Mouse (Mus musculus): ENCODE measurements around the gene Gngt1. TPM values are rescaled to one million over a fixed set of nuclear protein-coding genes. Genes with fewer than 3 reads are reported as not detected.

Gngt1 gene
- polyA plus RNA-seq, 1 experiment from 2014 or later = not detected

GRCm38 (mm10) chr6:4003445-4003844, 9.9 kb downstream of the Gngt1 start:
- H3K4me3 ChIP-seq (ENCODE audit: low read length) = peak overlapping the region; percentile 62
- WGBS = 13% methylated on average over 4 of the region's 4 CpGs
- H3K9me3 ChIP-seq (ENCODE audit: control insufficient read depth, low read length) = no peaks in the 10 kb centered on the region
- H3K36me3 ChIP-seq (ENCODE audit: control insufficient read depth, insufficient read depth, low read length) = peaks cover under 1% of the 10 kb centered on the region; the same call in 1 of the 2 replicates
- H3K27me3 ChIP-seq (ENCODE audit: control insufficient read depth, insufficient read depth, low read depth, low read length) = no peaks in the 10 kb centered on the region
- peak overlapping the region; percentile 97 for H3K27ac ChIP-seq (ENCODE audit: low read length)
- peak overlapping the region; percentile 6; the same call in 1 of the 2 replicates for H3K9ac ChIP-seq (ENCODE audit: low read length)
- peaks cover 7% of the 10 kb centered on the region for H3K4me1 ChIP-seq (replicated peaks; ENCODE audit: control insufficient read depth, insufficient read depth, low read length)
- H3K4me2 ChIP-seq (ENCODE audit: low read depth, low read length) = peak overlapping the region; percentile 64
- ATAC-seq (ENCODE audit: low read depth) = peak; percentile 48

GRCm38 (mm10) chr6:4003890-4004306, 10.3 kb downstream of the Gngt1 start, which contains the start of gene Gng11:
Gng11 (plus strand) TSS chr6:4003904.
- H3K9me3 ChIP-seq (ENCODE audit: control insufficient read depth, low read length) = no peaks in the 10 kb centered on the region
- H3K27me3 ChIP-seq (ENCODE audit: control insufficient read depth, insufficient read depth, low read depth, low read length) = no peaks in the 10 kb centered on the region
- H3K36me3 ChIP-seq (ENCODE audit: control insufficient read depth, insufficient read depth, low read length) = peaks cover 3% of the 10 kb centered on the region; the same call in 1 of the 2 replicates
- peak within 1 kb of the TSS; percentile 80 for H3K9ac ChIP-seq (ENCODE audit: low read length)
- WGBS = 1% methylated on average over 19 of the region's 19 CpGs
- peak; percentile 89 for ATAC-seq (ENCODE audit: low read depth)
- peak within 1 kb of the TSS; percentile 62 for H3K4me3 ChIP-seq (ENCODE audit: low read length)
- peak within 1 kb of the TSS; percentile 97 for H3K27ac ChIP-seq (ENCODE audit: low read length)
- peak within 1 kb of the TSS; percentile 64 for H3K4me2 ChIP-seq (ENCODE audit: low read depth, low read length)
- peaks cover 10% of the 10 kb centered on the region for H3K4me1 ChIP-seq (replicated peaks; ENCODE audit: control insufficient read depth, insufficient read depth, low read length)

DNA sequence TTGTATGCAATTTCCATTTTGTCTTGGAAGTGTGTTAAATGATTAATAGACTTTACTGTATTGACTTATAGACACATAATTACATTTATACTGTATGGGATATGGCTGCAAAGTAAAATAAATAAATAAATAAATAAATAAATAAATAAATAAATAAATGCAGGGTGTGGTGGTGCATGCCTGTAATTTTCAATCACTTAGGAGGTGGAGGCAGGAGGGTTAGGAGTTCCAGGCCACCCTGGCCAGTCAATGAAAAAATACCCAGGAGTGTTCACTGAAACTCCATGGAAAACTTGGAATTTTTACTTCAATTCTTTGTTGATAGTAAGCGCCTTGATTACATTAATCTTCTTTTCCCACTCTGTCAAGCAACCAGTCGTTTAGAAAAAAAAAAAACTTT, 11.2 kb downstream of the Gngt1 start:
- peak overlapping the region; percentile 64 for H3K4me2 ChIP-seq (ENCODE audit: low read depth, low read length)
- no peaks in the 10 kb centered on the region for H3K27me3 ChIP-seq (ENCODE audit: control insufficient read depth, insufficient read depth, low read depth, low read length)
- H3K4me3 ChIP-seq (ENCODE audit: low read length) = peak overlapping the region; percentile 62
- H3K9me3 ChIP-seq (ENCODE audit: control insufficient read depth, low read length) = no peaks in the 10 kb centered on the region
- no peak overlapping the region; the same call in 1 of the 2 replicates for H3K27ac ChIP-seq (ENCODE audit: low read length)
- peak overlapping the region; percentile 63; the same call in 1 of the 2 replicates for H3K9ac ChIP-seq (ENCODE audit: low read length)
- no peak for ATAC-seq (ENCODE audit: low read depth)
- peaks cover 10% of the 10 kb centered on the region for H3K4me1 ChIP-seq (replicated peaks; ENCODE audit: control insufficient read depth, insufficient read depth, low read length)
- H3K36me3 ChIP-seq (ENCODE audit: control insufficient read depth, insufficient read depth, low read length) = peaks cover 3% of the 10 kb centered on the region; the same call in 1 of the 2 replicates
- WGBS = 30% methylated on average over 2 of the region's 2 CpGs

DNA sequence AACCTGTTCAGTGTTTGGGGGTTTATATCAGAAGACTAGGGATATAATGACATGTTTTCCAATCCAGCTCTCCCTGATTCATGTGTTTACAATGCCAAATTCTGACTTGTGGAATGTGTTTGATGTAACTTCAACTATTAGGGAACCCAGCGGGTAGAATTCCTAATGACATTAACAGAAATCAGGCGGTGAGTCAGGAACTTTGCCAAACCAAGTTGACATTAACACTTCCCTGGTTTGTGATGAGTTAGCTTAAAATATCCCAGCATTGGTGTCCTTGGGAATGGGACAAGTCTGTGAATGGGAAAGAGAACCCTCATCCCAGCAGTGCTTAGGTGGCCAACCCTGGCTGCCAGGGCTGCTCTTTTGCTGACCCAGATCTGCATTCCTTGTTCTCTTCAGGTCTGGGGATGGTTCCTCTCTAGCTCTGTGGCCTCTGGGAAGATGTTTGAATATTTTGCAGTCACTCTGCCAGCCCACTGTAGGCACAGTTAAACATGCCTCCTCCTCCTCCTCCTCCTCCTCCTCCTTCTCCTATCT, 15.0 kb downstream of the Gngt1 start:
- ATAC-seq (ENCODE audit: low read depth) = no peak
- Histone ChIP-seq H3K36me3 (ENCODE audit: control insufficient read depth, insufficient read depth, low read length) (peaks cover 3% of the 10 kb centered on the region; the same call in 1 of the 2 replicates), H3K27ac (ENCODE audit: low read length) (peak overlapping the region; percentile 33), H3K9me3 (ENCODE audit: control insufficient read depth, low read length) (no peaks in the 10 kb centered on the region), H3K9ac (ENCODE audit: low read length) (no peak overlapping the region), H3K27me3 (ENCODE audit: control insufficient read depth, insufficient read depth, low read depth, low read length) (no peaks in the 10 kb centered on the region), H3K4me2 (ENCODE audit: low read depth, low read length) (no peak overlapping the region), H3K4me3 (ENCODE audit: low read length) (no peak overlapping the region), H3K4me1 (replicated peaks; ENCODE audit: control insufficient read depth, insufficient read depth, low read length) (peaks cover 7% of the 10 kb centered on the region)
- WGBS = 27% methylated on average over 2 of the region's 2 CpGs

- ATAC-seq (ENCODE audit: low read depth) = peak; percentile 62
- H3K27ac ChIP-seq (ENCODE audit: low read length) = no peak overlapping the region
Observed at GRCm38 (mm10) chr6:4009548-4009947, 16.0 kb downstream of the Gngt1 start.

DNA sequence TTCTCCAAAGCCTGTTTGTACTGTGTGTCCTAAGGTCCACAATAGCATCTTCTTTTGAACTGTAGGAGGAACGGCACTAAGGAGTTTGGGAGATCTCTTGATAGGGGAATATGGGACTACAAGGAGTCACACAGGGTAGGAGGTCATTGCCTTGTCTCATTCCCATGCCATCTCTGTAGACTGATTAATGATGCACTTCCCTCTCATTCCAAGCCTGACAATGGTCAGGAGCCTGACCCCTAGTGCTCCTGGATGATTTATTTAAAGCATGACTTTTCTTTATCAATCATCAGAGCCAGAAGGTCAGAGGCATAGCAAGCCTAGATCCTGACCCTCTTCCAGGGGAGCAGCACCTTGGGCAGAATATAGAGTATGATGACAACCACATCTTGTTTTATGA, 29.1 kb downstream of the Gngt1 start:
- no peak overlapping the region for H3K27ac ChIP-seq (ENCODE audit: low read length)
- no peak overlapping the region for H3K4me3 ChIP-seq (ENCODE audit: low read length)
- H3K27me3 ChIP-seq (ENCODE audit: control insufficient read depth, insufficient read depth, low read depth, low read length) = no peaks in the 10 kb centered on the region
- 34% methylated on average over 1 of the region's 1 CpGs for WGBS
- no peak overlapping the region for H3K9ac ChIP-seq (ENCODE audit: low read length)
- no peak for ATAC-seq (ENCODE audit: low read depth)
- H3K36me3 ChIP-seq (ENCODE audit: control insufficient read depth, insufficient read depth, low read length) = no peaks in the 10 kb centered on the region
- no peak overlapping the region for H3K4me2 ChIP-seq (ENCODE audit: low read depth, low read length)
- H3K9me3 ChIP-seq (ENCODE audit: control insufficient read depth, low read length) = no peaks in the 10 kb centered on the region
- H3K4me1 ChIP-seq (replicated peaks; ENCODE audit: control insufficient read depth, insufficient read depth, low read length) = no peaks in the 10 kb centered on the region

More at GRCm38 (mm10) chr6:4009548-4009947, 16.0 kb downstream of the Gngt1 start:
- H3K4me2 ChIP-seq (ENCODE audit: low read depth, low read length) = no peak overlapping the region
- H3K36me3 ChIP-seq (ENCODE audit: control insufficient read depth, insufficient read depth, low read length) = peaks cover 3% of the 10 kb centered on the region; the same call in 1 of the 2 replicates
- no peak overlapping the region for H3K9ac ChIP-seq (ENCODE audit: low read length)
- no peaks in the 10 kb centered on the region for H3K9me3 ChIP-seq (ENCODE audit: control insufficient read depth, low read length)
- H3K27me3 ChIP-seq (ENCODE audit: control insufficient read depth, insufficient read depth, low read depth, low read length) = no peaks in the 10 kb centered on the region
- peaks cover 7% of the 10 kb centered on the region for H3K4me1 ChIP-seq (replicated peaks; ENCODE audit: control insufficient read depth, insufficient read depth, low read length)
- H3K4me3 ChIP-seq (ENCODE audit: low read length) = no peak overlapping the region

DNA sequence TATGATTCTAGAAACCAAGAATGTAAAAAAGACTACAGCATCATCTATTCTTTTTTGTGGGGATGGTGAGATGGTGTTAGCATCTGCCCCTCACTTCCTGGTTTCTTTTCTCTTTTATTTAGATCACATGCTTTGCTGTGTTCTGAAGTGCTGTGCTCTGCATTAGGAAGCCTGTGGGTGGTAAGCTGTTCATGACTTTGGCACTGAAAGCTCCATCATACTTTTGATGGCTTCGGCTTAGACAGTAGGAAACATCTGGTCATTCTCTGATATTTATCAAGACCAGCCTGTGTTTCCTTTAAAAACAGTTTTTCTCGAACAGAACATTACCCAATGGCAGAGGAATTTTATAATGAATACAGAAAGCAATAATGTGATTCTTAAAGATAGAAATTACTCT, 32.8 kb downstream of the Gngt1 start:
- H3K27me3 ChIP-seq (ENCODE audit: control insufficient read depth, insufficient read depth, low read depth, low read length) = no peaks in the 10 kb centered on the region

GRCm38 (mm10) chr6:4030956-4031355, 37.4 kb downstream of the Gngt1 start:
- Histone ChIP-seq H3K4me3 (ENCODE audit: low read length) (no peak overlapping the region), H3K27me3 (ENCODE audit: control insufficient read depth, insufficient read depth, low read depth, low read length) (no peaks in the 10 kb centered on the region), H3K9me3 (ENCODE audit: control insufficient read depth, low read length) (no peaks in the 10 kb centered on the region), H3K27ac (ENCODE audit: low read length) (no peak overlapping the region), H3K4me1 (replicated peaks; ENCODE audit: control insufficient read depth, insufficient read depth, low read length) (no peaks in the 10 kb centered on the region), H3K9ac (ENCODE audit: low read length) (no peak overlapping the region), H3K36me3 (ENCODE audit: control insufficient read depth, insufficient read depth, low read length) (no peaks in the 10 kb centered on the region), H3K4me2 (ENCODE audit: low read depth, low read length) (no peak overlapping the region)
- ATAC-seq (ENCODE audit: low read depth) = no peak
- 74% methylated on average over 3 of the region's 3 CpGs for WGBS

More for the DNA sequence above, 32.8 kb downstream of the Gngt1 start:
- no peak overlapping the region for H3K27ac ChIP-seq (ENCODE audit: low read length)
- H3K4me1 ChIP-seq (replicated peaks; ENCODE audit: control insufficient read depth, insufficient read depth, low read length) = no peaks in the 10 kb centered on the region
- no peaks in the 10 kb centered on the region for H3K36me3 ChIP-seq (ENCODE audit: control insufficient read depth, insufficient read depth, low read length)
- no peak overlapping the region for H3K9ac ChIP-seq (ENCODE audit: low read length)
- no peak for ATAC-seq (ENCODE audit: low read depth)
- WGBS = 41% methylated on average over 2 of the region's 2 CpGs
- H3K9me3 ChIP-seq (ENCODE audit: control insufficient read depth, low read length) = no peaks in the 10 kb centered on the region
- no peak overlapping the region for H3K4me2 ChIP-seq (ENCODE audit: low read depth, low read length)
- no peak overlapping the region for H3K4me3 ChIP-seq (ENCODE audit: low read length)

DNA sequence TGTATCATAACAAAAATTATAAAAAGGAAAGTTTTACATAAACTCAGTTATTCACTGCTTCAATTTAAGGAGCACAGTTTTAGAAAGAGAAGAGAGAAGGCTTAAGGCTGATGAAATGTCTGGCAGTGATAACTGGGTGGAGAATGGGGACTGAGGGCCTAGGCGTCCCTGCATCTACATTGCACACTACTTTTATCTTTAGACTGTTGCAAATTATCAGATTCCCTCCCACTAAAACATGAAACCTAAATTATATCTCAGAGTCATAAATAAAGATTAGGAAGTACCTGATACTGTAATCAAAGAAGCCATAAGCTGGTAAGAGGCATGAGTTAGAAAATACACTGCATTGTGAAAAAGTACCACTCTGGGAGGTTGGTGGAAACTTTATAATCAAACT, 48.2 kb downstream of the Gngt1 start:
- H3K36me3 ChIP-seq (ENCODE audit: control insufficient read depth, insufficient read depth, low read length) = no peaks in the 10 kb centered on the region
- WGBS = 61% methylated on average over 1 of the region's 1 CpGs
- H3K27me3 ChIP-seq (ENCODE audit: control insufficient read depth, insufficient read depth, low read depth, low read length) = no peaks in the 10 kb centered on the region
- H3K4me2 ChIP-seq (ENCODE audit: low read depth, low read length) = no peak overlapping the region
- ATAC-seq (ENCODE audit: low read depth) = no peak
- H3K9me3 ChIP-seq (ENCODE audit: control insufficient read depth, low read length) = no peaks in the 10 kb centered on the region
- no peak overlapping the region for H3K4me3 ChIP-seq (ENCODE audit: low read length)
- H3K27ac ChIP-seq (ENCODE audit: low read length) = no peak overlapping the region
- no peak overlapping the region for H3K9ac ChIP-seq (ENCODE audit: low read length)
- H3K4me1 ChIP-seq (replicated peaks; ENCODE audit: control insufficient read depth, insufficient read depth, low read length) = no peaks in the 10 kb centered on the region
